ENCODE assay signal across 10 mouse cellular contexts in the genomic region with DNA sequence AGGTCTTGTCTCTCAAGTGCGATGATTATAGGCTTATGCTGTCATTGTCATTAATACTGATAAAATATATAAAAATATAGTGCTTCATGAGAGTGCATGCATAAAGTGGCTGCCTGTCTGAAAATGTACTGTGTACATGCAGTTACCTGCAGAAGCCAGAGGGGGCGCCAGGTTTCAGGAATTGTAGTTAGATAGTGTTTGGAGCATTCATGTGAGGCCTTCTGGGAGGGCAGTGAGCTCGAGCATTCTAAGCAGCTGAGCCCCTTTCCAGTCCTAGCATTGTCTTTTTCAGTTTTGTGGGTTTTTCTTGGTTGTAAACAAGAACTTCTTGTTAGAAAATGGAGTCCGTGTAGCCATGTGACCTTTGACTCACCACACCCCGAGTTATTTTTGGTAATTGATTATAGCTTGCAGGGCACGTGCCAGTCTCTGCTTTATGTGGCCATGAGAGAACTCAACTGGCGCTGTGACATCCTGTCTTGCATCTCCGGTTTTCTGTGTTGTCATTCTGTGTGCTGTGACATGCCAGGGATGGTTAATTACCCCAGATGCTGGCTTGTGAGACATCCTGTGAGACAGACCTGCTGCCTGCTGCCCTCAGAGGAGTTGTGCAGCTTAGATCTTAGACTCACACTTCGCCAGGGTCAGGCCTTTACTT. TPM values are rescaled to one million over a fixed set of nuclear protein-coding genes. Genes with fewer than 3 reads are reported as not detected.
A peak's percentile ranks its signal among the peaks of the same experiment; 100 is the strongest.
DNase-seq lines count a peak whose midpoint lies in the region; ATAC-seq and TF ChIP-seq lines count a peak whose summit lies in the region.
"Had no signal": no experiment of that assay in that cellular context is flagged by ENCODE, and none has a peak within 500 bp of the region (broad histone marks: within the 10 kb centered on the region; RNA-seq: fewer than 3 reads in every experiment).

No protein-coding gene starts in this region.

- no peak overlapping the region for H3K4me2 ChIP-seq in neural tube, embryonic 11.5 days (ENCODE audit: low read depth)
- H3K4me2 ChIP-seq in heart, embryonic 11.5 days = no peak overlapping the region
- H3K4me2 ChIP-seq: embryonic facial prominence, embryonic 12.5 days had no signal

- H3K27me3 ChIP-seq in neural tube, embryonic 11.5 days (ENCODE audit: control insufficient read depth, insufficient read depth, low read length) = no peaks in the 10 kb centered on the region
- no peaks in the 10 kb centered on the region for H3K27me3 ChIP-seq in heart, embryonic 11.5 days (ENCODE audit: control insufficient read depth, insufficient read depth, low read length)
- H3K27me3 ChIP-seq: embryonic facial prominence, embryonic 12.5 days had no signal

- intact Hi-C loops in gastrocnemius, adult 2 months (cut with DNase I) = no loop called here
- intact Hi-C loops in gastrocnemius, postnatal 36 days (cut with DNase I) = no loop called here

- 71% methylated on average over 9 of the region's 9 CpGs for WGBS in neural tube, embryonic 11.5 days
- WGBS in heart, embryonic 11.5 days (ENCODE audit: insufficient replicate concordance) = 69% methylated on average over 9 of the region's 9 CpGs

- H3K9ac ChIP-seq in neural tube, embryonic 11.5 days (ENCODE audit: low read length) = no peak overlapping the region
- H3K9ac ChIP-seq in heart, embryonic 11.5 days (ENCODE audit: low read depth, low read length) = no peak overlapping the region
- H3K9ac ChIP-seq: embryonic facial prominence, embryonic 12.5 days had no signal

- DNase-seq in gastrocnemius, adult 2 months = no peak
- no peak for DNase-seq in gastrocnemius, postnatal 36 days
- peak; percentile 67 for DNase-seq in right cerebral cortex, postnatal 4 days
- DNase-seq in right cerebral cortex, adult 18-20 months = no peak
- DNase-seq in c-Kit-positive CD71-positive TER-119-positive erythroid progenitor cells, embryonic 14.5 days (ENCODE audit: low spot score) = peak; percentile 38
- peak; percentile 26 for DNase-seq in neural tube, embryonic 11.5 days (ENCODE audit: low spot score)
- DNase-seq in ovary, adult 18-20 months (ENCODE audit: low spot score) = no peak

- no peaks in the 10 kb centered on the region for H3K4me1 ChIP-seq in neural tube, embryonic 11.5 days (ENCODE audit: control insufficient read depth, insufficient read depth, low read length)
- no peaks in the 10 kb centered on the region for H3K4me1 ChIP-seq in heart, embryonic 11.5 days (ENCODE audit: control insufficient read depth, insufficient read depth, low read length)
- H3K4me1 ChIP-seq: embryonic facial prominence, embryonic 12.5 days had no signal

- H3K27ac ChIP-seq in gastrocnemius, adult 2 months = no peak overlapping the region
- no peak overlapping the region for H3K27ac ChIP-seq in neural tube, embryonic 11.5 days (ENCODE audit: low read depth, low read length)
- H3K27ac ChIP-seq in heart, embryonic 11.5 days (ENCODE audit: low read depth, low read length) = no peak overlapping the region
- H3K27ac ChIP-seq: embryonic facial prominence, embryonic 12.5 days had no signal

- H3K36me3 ChIP-seq in neural tube, embryonic 11.5 days (ENCODE audit: control insufficient read depth, insufficient read depth, low read length) = peaks cover 28% of the 10 kb centered on the region
- peaks cover 38% of the 10 kb centered on the region for H3K36me3 ChIP-seq in heart, embryonic 11.5 days (ENCODE audit: control insufficient read depth, insufficient read depth, low read length)

- no peaks in the 10 kb centered on the region for H3K9me3 ChIP-seq in neural tube, embryonic 11.5 days (ENCODE audit: control insufficient read depth, low read length)
- no peaks in the 10 kb centered on the region for H3K9me3 ChIP-seq in heart, embryonic 11.5 days (replicated peaks; ENCODE audit: control insufficient read depth, low read length)
- H3K9me3 ChIP-seq: embryonic facial prominence, embryonic 12.5 days had no signal

- TF ChIP-seq CTCF in gastrocnemius, adult 2 months (IDR thresholded peaks at IDR 0.05) = peak; percentile 68

- no peak overlapping the region for H3K4me3 ChIP-seq in gastrocnemius, adult 2 months
- H3K4me3 ChIP-seq in neural tube, embryonic 11.5 days (ENCODE audit: low read depth, low read length) = no peak overlapping the region
- H3K4me3 ChIP-seq in heart, embryonic 11.5 days (ENCODE audit: low read depth, low read length) = no peak overlapping the region
- H3K4me3 ChIP-seq: embryonic facial prominence, embryonic 12.5 days had no signal

- no peak for ATAC-seq in neural tube, embryonic 11.5 days (ENCODE audit: insufficient read depth, low FRiP score, low TSS enrichment)
- no peak for ATAC-seq in heart, embryonic 11.5 days (replicated peaks; ENCODE audit: insufficient number of reproducible peaks, low FRiP score, low TSS enrichment)

RNA-seq across cellular contexts. Expression of a gene that starts 11.5 kb away (rescaled TPM):
- total RNA-seq in gastrocnemius, adult 2 months (2021) = 100 to 1,000 TPM; 134 to 140 TPM
- 100 to 1,000 TPM; 136 to 137 TPM for total RNA-seq in gastrocnemius, postnatal 36 days (2021)
- 211 and 217 TPM in 2 replicates for polyA plus RNA-seq in neural tube, embryonic 11.5 days (2014; fragmentation: Nextera tagmentation; extraction: Ambion mirVana)
- 148 and 165 TPM in 2 replicates for polyA plus RNA-seq in heart, embryonic 11.5 days (2014; fragmentation: Nextera tagmentation; extraction: Ambion mirVana)

RNA-seq across cellular contexts. Expression of a gene that starts 21.9 kb away (rescaled TPM):
- not detected for total RNA-seq in gastrocnemius, adult 2 months (2021)
- not detected for total RNA-seq in gastrocnemius, postnatal 36 days (2021)
- 0.20 TPM in 1 of 2 replicates, not detected in the other for polyA plus RNA-seq in neural tube, embryonic 11.5 days (2014; fragmentation: Nextera tagmentation; extraction: Ambion mirVana)
- 0.06 TPM in 1 of 2 replicates, not detected in the other for polyA plus RNA-seq in heart, embryonic 11.5 days (2014; fragmentation: Nextera tagmentation; extraction: Ambion mirVana)
- polyA plus RNA-seq: limb, embryonic 11.5 days had no signal

RNA-seq across cellular contexts. Expression of a gene that starts 26.2 kb away (rescaled TPM):
- not detected for total RNA-seq in gastrocnemius, adult 2 months (2021)
- total RNA-seq in gastrocnemius, postnatal 36 days (2021) = under 1 TPM in 1 of 2 experiments, not detected in 1; 0.20 TPM
- 872 and 1,012 TPM in 2 replicates for polyA plus RNA-seq in neural tube, embryonic 11.5 days (2014; fragmentation: Nextera tagmentation; extraction: Ambion mirVana)
- polyA plus RNA-seq in heart, embryonic 11.5 days (2014; fragmentation: Nextera tagmentation; extraction: Ambion mirVana) = 13.6 and 13.8 TPM in 2 replicates

RNA-seq across cellular contexts. Expression of a gene that starts 38.3 kb away (rescaled TPM):
- total RNA-seq in gastrocnemius, adult 2 months (2021) = 10 to 100 TPM; 38.5 to 39.1 TPM
- total RNA-seq in gastrocnemius, postnatal 36 days (2021) = 10 to 100 TPM; 35.7 to 40.3 TPM
- 36.5 and 41.7 TPM in 2 replicates for polyA plus RNA-seq in neural tube, embryonic 11.5 days (2014; fragmentation: Nextera tagmentation; extraction: Ambion mirVana)
- 32.2 and 36.1 TPM in 2 replicates for polyA plus RNA-seq in heart, embryonic 11.5 days (2014; fragmentation: Nextera tagmentation; extraction: Ambion mirVana)

RNA-seq across cellular contexts. Expression of a gene that starts 52.5 kb away (rescaled TPM):
- not detected for total RNA-seq in gastrocnemius, adult 2 months (2021)
- total RNA-seq in gastrocnemius, postnatal 36 days (2021) = under 1 TPM in 1 of 2 experiments, not detected in 1; 0.27 TPM
- polyA plus RNA-seq in neural tube, embryonic 11.5 days (2014; fragmentation: Nextera tagmentation; extraction: Ambion mirVana) = 16.9 and 17.3 TPM in 2 replicates
- polyA plus RNA-seq in heart, embryonic 11.5 days (2014; fragmentation: Nextera tagmentation; extraction: Ambion mirVana) = 2.9 and 3.0 TPM in 2 replicates

Comparison
In these comparisons a context has a peak if more than half of its experiments do, and no peak if none do; other contexts are left out.
1. DNase-seq: peak in right cerebral cortex, postnatal 4 days (single experiment), c-Kit-positive CD71-positive TER-119-positive erythroid progenitor cells, embryonic 14.5 days (single experiment) and neural tube, embryonic 11.5 days (single experiment); none in gastrocnemius, adult 2 months (single experiment), gastrocnemius, postnatal 36 days (0 of 2), right cerebral cortex, adult 18-20 months (single experiment) and ovary, adult 18-20 months (single experiment).